8 mouse cellular contexts compared by ENCODE assay signal in genomic region chr9:69669611-69670550, GRCm38 (mm10).
DNase-seq lines count a peak whose midpoint lies in the region; ATAC-seq and TF ChIP-seq lines count a peak whose summit lies in the region.

No protein-coding gene starts in this region.

- no peak overlapping the region for H3K27ac ChIP-seq in heart, adult 2 months
- peak overlapping the region; percentile 44; the same call in 1 of the 2 replicates for H3K27ac ChIP-seq in hindbrain, embryonic 16.5 days (ENCODE audit: low read depth, low read length)

- TF ChIP-seq EP300 in heart, adult 2 months (IDR thresholded peaks at IDR 0.05; ENCODE audit: insufficient read depth, low read depth, low read length) = no peak

- intact Hi-C loops in heart, adult 2 months (cut with DNase I) = no loop called here

- no peaks in the 10 kb centered on the region for H3K79me2 ChIP-seq in heart, adult 2 months (replicated peaks; ENCODE audit: control insufficient read depth, insufficient read depth, low read length)

- no peak overlapping the region for H3K9ac ChIP-seq in heart, adult 2 months (ENCODE audit: low read depth, low read length)
- H3K9ac ChIP-seq in hindbrain, embryonic 16.5 days (ENCODE audit: low read depth, low read length) = no peak overlapping the region

- H3K4me1 ChIP-seq in heart, adult 2 months (ENCODE audit: control insufficient read depth, insufficient read depth, low read length) = no peaks in the 10 kb centered on the region
- H3K4me1 ChIP-seq in megakaryocyte, embryonic 14.5 days = peaks cover 36% of the 10 kb centered on the region
- peaks cover 15% of the 10 kb centered on the region for H3K4me1 ChIP-seq in hindbrain, embryonic 16.5 days (ENCODE audit: control insufficient read depth, insufficient read depth, low read depth, low read length)

- TF ChIP-seq CTCF in heart, adult 2 months (IDR thresholded peaks at IDR 0.05) = no peak

- WGBS in heart, adult 2 months = 6% methylated on average over 25 of the region's 25 CpGs
- WGBS in hindbrain, embryonic 16.5 days = 2% methylated on average over 25 of the region's 25 CpGs

- TF ChIP-seq POLR2A in heart, adult 2 months (IDR thresholded peaks at IDR 0.05; ENCODE audit: insufficient read depth, low read depth, low read length) = no peak

- peaks cover 15% of the 10 kb centered on the region for H3K27me3 ChIP-seq in heart, adult 2 months (ENCODE audit: control insufficient read depth, insufficient read depth, low read length)
- H3K27me3 ChIP-seq in megakaryocyte, embryonic 14.5 days (replicated peaks) = peaks cover 71% of the 10 kb centered on the region
- peaks cover 12% of the 10 kb centered on the region for H3K27me3 ChIP-seq in hindbrain, embryonic 16.5 days (replicated peaks; ENCODE audit: control insufficient read depth, insufficient read depth, low read length)

- H3K4me3 ChIP-seq in heart, adult 2 months = no peak overlapping the region
- H3K4me3 ChIP-seq in megakaryocyte, embryonic 14.5 days (replicated peaks) = peak overlapping the region; percentile 59
- peak overlapping the region; percentile 32 for H3K4me3 ChIP-seq in hindbrain, embryonic 16.5 days (ENCODE audit: low read length)

- peak overlapping the region; percentile 59 for H3K4me2 ChIP-seq in hindbrain, embryonic 16.5 days (ENCODE audit: low read length)

- no peaks in the 10 kb centered on the region for H3K9me3 ChIP-seq in megakaryocyte, embryonic 14.5 days
- no peaks in the 10 kb centered on the region for H3K9me3 ChIP-seq in hindbrain, embryonic 16.5 days (ENCODE audit: control insufficient read depth, low read length)

- ATAC-seq in megakaryocyte, adult 5-6 weeks (ENCODE audit: poor library complexity, severe bottlenecking) = no peak
- ATAC-seq in hindbrain, embryonic 16.5 days = peak; percentile 57; the same call in 1 of the 2 replicates

- DNase-seq in heart, adult 11 months = peak; percentile 49
- no peak for DNase-seq in heart, adult 2 months
- DNase-seq in retina, embryonic 14.5 days (ENCODE audit: low spot score) = peak; percentile 63
- DNase-seq in spleen, postnatal 36 days (ENCODE audit: low spot score in 2 of 2) = no peak
- DNase-seq in cerebellum, adult 11-12 months = no peak

- no peaks in the 10 kb centered on the region for H3K36me3 ChIP-seq in heart, adult 2 months (ENCODE audit: control insufficient read depth, insufficient read depth, low read length)
- H3K36me3 ChIP-seq in megakaryocyte, embryonic 14.5 days (replicated peaks; ENCODE audit: low read length) = no peaks in the 10 kb centered on the region
- H3K36me3 ChIP-seq in hindbrain, embryonic 16.5 days (ENCODE audit: control insufficient read depth, insufficient read depth, low read length) = no peaks in the 10 kb centered on the region

Comparison
In these comparisons a context has a peak if more than half of its experiments do, and no peak if none do; other contexts are left out.
1. DNase-seq: peak in heart, adult 11 months (single experiment) and retina, embryonic 14.5 days (single experiment); none in heart, adult 2 months (0 of 2), spleen, postnatal 36 days (0 of 2) and cerebellum, adult 11-12 months (single experiment).